Mouse (Mus musculus) intestine, embryonic 16.5 days (tissue): Measurements from ENCODE around the gene Sox12. TPM values are rescaled to one million over a fixed set of nuclear protein-coding genes. Genes with fewer than 3 reads are reported as not detected.

ENCODE experiments used
- ATAC-seq: fragments of 200-750 bp; cut with Nextera tagmentation; 2 replicates; pipeline ENCODE4 v1.8.0; 2017; ENCODE audit warnings: moderate TSS enrichment, moderate library complexity
- H3K27ac ChIP-seq: fragments of 300-500 bp; sonication (generic); 2 replicates; pipeline ENCODE4 v1.5.1; 2014; ENCODE audit warnings: mild to moderate bottlenecking, low read length
- H3K27me3 ChIP-seq: fragments of 300-500 bp; sonication (generic); replicated peaks from 2 replicates; pipeline ENCODE4 v1.6.1; 2014; ENCODE audit warnings: low read length, control low read depth, mixed read lengths; ENCODE audit not compliant: control insufficient read depth, insufficient read depth
- H3K36me3 ChIP-seq: fragments of 300-500 bp; sonication (generic); 2 replicates; pipeline ENCODE4 v1.6.1; 2014; ENCODE audit warnings: low read length, control low read depth; ENCODE audit not compliant: control insufficient read depth, insufficient read depth
- H3K4me1 ChIP-seq: fragments of 300-500 bp; sonication (generic); 2 replicates; pipeline ENCODE4 v1.6.1; 2014; ENCODE audit warnings: low read length, control low read depth, mixed read lengths; ENCODE audit not compliant: control insufficient read depth, insufficient read depth
- H3K4me2 ChIP-seq: fragments of 300-500 bp; sonication (generic); 2 replicates; pipeline ENCODE4 v1.6.1; 2014; ENCODE audit warnings: low read depth, low read length, control low read depth
- H3K4me3 ChIP-seq: fragments of 300-500 bp; sonication (generic); 2 replicates; pipeline ENCODE4 v1.5.1; 2014; ENCODE audit warnings: mild to moderate bottlenecking, low read length
- H3K9ac ChIP-seq: fragments of 300-500 bp; sonication (generic); 2 replicates; pipeline ENCODE4 v1.6.1; 2014; ENCODE audit warnings: low read depth, low read length
- H3K9me3 ChIP-seq: fragments of 300-500 bp; sonication (generic); 2 replicates; pipeline ENCODE4 v1.6.1; 2016; ENCODE audit warnings: low read length, control low read depth; ENCODE audit not compliant: control insufficient read depth
- WGBS: fragments of 180-500 bp; shearing (Covaris S2); extraction: QIAGEN DNeasy Blood & Tissue Kit; methylation state at CpG from one replicate; pipeline ENCODE4 v1.1.7; 2014; 5-methylcytosine and 5-hydroxymethylcytosine counted together
- polyA plus RNA-seq: library from polyadenylated mRNA; unstranded; fragments of >200 nt; fragmentation: Nextera tagmentation; extraction: Ambion mirVana; gene quantifications from 2 replicates; pipeline ENCODE4 v1.2.1, GENCODE M21; 2015

Sox12 gene
- polyA plus RNA-seq, 1 experiment from 2014 or later: 3.5 TPM

DNA sequence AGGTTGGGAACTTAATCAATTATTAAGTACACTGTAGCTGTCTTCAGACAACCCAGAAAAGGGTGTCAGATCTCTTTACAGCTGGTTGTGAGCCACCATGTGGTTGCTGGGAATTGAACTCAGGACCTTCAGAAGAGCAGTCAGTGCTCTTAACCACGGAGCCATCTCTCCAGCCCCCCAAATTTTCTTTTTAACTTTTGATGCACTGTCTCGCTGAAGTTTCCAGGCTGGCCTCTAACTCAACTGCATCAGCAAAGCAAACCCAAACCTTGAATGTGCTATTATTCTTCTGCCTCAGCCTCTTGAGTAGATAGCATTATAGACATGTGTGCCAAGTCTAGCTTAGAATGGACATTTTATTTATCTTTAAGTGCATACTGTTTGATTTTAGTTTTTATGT, 50.1 kb downstream of the Sox12 start:
- H3K4me1 ChIP-seq: peaks cover 4% of the 10 kb centered on the region; the same call in 1 of the 2 replicates
- no peak overlapping the region for H3K27ac ChIP-seq
- H3K36me3 ChIP-seq: no peaks in the 10 kb centered on the region
- H3K9ac ChIP-seq: no peak overlapping the region
- H3K4me3 ChIP-seq: no peak overlapping the region
- 81% methylated on average over 2 of the region's 2 CpGs for whole genome bisulfite sequencing
- no peak for ATAC-seq
- peaks cover 3% of the 10 kb centered on the region; the same call in 1 of the 2 replicates for H3K27me3 ChIP-seq
- H3K4me2 ChIP-seq: no peak overlapping the region
- no peaks in the 10 kb centered on the region for H3K9me3 ChIP-seq

DNA sequence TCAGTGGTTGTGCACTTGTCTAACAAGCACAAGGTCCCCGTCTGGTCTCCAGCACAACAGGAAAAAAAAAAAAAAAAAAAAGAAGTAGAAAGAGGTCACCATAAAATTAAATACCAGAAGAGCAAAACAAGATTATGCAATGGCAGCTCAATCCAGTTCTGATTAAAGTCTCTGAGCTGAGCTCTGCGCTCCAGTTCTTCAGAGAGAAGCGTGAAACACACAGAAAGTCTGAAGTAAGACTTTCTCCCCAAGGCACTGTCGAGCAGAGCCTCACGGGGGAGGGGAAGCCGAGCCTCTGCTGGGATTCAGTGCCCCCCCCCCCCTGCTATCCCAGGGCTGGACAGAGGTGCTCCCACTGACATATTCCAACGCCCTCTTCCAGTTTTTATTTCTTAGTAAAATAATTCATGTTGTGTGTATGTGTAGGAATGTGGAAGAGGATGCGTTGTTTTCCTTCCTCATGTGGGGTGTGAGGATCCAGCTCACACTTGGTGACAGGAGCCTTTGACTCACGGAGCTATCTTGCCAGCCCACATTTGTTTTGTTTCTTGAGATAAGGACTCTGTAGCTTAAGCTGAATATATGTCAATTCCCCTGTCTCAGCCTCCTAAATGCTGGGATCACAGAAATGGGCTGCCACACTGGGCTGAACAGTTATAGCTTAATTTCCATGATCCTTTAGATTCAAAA, 50.9 kb downstream of the Sox12 start:
- peaks cover 4% of the 10 kb centered on the region; the same call in 1 of the 2 replicates for H3K4me1 ChIP-seq
- no peaks in the 10 kb centered on the region for H3K36me3 ChIP-seq
- no peaks in the 10 kb centered on the region for H3K9me3 ChIP-seq
- no peak overlapping the region for H3K9ac ChIP-seq
- H3K4me2 ChIP-seq: no peak overlapping the region
- WGBS: 49% methylated on average over 9 of the region's 9 CpGs
- no peak for ATAC-seq
- no peak overlapping the region for H3K4me3 ChIP-seq
- H3K27ac ChIP-seq: no peak overlapping the region
- peaks cover 5% of the 10 kb centered on the region; the same call in 1 of the 2 replicates for H3K27me3 ChIP-seq

DNA sequence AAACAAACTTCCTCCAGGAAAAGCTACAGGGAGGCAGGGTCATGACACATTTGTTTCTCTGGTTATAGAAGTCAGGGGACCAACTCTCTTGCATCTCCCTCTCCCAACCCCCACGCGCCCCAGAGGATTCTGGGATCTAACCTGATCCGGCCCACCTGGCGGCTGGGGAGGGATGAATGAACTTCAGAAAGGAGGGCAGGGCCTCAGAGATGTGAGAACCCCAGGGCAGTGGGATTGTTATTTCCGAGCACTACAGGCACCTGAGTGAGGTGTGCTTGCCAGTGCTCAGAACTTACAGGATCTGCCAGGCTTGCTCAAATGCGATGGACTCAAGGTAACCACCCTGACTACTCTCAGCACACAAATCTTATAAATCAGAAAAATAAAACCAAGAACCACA, 52.5 kb downstream of the Sox12 start:
- H3K4me1 ChIP-seq: peaks cover 4% of the 10 kb centered on the region; the same call in 1 of the 2 replicates
- WGBS: 78% methylated on average over 6 of the region's 6 CpGs
- H3K4me3 ChIP-seq: no peak overlapping the region
- no peaks in the 10 kb centered on the region for H3K9me3 ChIP-seq
- no peak for ATAC-seq
- peaks cover 5% of the 10 kb centered on the region; the same call in 1 of the 2 replicates for H3K27me3 ChIP-seq
- no peak overlapping the region for H3K9ac ChIP-seq
- no peaks in the 10 kb centered on the region for H3K36me3 ChIP-seq
- no peak overlapping the region for H3K4me2 ChIP-seq
- H3K27ac ChIP-seq: no peak overlapping the region

DNA sequence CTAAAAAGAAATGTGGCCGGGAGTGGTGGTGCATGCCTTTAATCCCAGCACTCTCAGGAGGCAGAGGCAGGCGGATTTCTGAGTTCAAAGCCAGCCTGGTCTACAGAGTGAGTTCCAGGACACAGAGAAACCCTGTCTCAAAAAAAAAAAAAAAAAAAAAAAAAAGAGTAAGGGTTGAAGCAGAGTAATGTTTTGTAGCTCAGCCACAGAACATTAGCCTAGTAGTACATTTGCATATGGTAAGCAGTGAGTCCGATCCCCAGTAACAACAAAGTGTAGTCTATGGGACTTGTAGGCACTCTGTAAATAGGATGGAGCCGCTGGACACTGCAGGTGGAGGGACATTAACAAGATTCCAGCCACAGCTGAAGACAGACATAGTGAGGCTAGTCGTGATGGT, 53.0 kb downstream of the Sox12 start:
- H3K4me3 ChIP-seq: no peak overlapping the region
- H3K4me2 ChIP-seq: no peak overlapping the region
- H3K27ac ChIP-seq: no peak overlapping the region
- no peak for ATAC-seq
- peaks cover 5% of the 10 kb centered on the region; the same call in 1 of the 2 replicates for H3K27me3 ChIP-seq
- peaks cover 4% of the 10 kb centered on the region; the same call in 1 of the 2 replicates for H3K4me1 ChIP-seq
- H3K9ac ChIP-seq: no peak overlapping the region
- no peaks in the 10 kb centered on the region for H3K9me3 ChIP-seq
- H3K36me3 ChIP-seq: no peaks in the 10 kb centered on the region
- 69% methylated on average over 5 of the region's 5 CpGs for WGBS

DNA sequence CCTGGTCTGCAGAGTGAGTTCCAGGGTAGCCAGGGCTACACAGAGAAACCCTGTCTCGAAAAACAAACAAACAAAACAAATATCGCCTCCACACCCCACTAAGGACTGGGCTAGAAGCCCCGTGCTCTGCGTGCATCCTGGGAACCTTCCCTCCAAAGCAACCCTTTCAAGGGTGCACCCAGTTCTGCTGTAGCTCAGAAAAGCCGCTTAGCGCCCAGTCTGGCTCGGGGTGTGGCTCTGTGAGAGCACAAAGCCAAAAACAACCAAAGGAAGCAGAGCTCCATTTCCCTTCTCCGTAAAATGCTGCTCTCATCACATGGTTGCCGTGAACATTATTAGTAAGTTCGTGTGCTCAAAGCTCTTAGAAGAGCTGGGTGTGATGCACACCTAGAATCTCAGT, 53.5 kb downstream of the Sox12 start:
- ATAC-seq: peak; percentile 24
- Histone ChIP-seq H3K27ac (no peak overlapping the region), H3K36me3 (no peaks in the 10 kb centered on the region), H3K4me1 (peaks cover 4% of the 10 kb centered on the region; the same call in 1 of the 2 replicates), H3K9ac (peak overlapping the region; percentile 69; the same call in 1 of the 2 replicates), H3K9me3 (no peaks in the 10 kb centered on the region), H3K4me3 (peak overlapping the region; percentile 56), H3K27me3 (peaks cover 5% of the 10 kb centered on the region; the same call in 1 of the 2 replicates), H3K4me2 (peak overlapping the region; percentile 91)
- WGBS: 11% methylated on average over 10 of the region's 10 CpGs

Other genes starting within 250 kb of the Sox12 start
- 72.6 and 81.1 TPM in 2 replicates for gene Csnk2a1, start 171.2 kb downstream of the Sox12 start, polyA plus RNA-seq
- gene Tbc1d20, start 104.2 kb downstream of the Sox12 start, polyA plus RNA-seq: 35.8 and 37.7 TPM in 2 replicates
- 82.5 and 83.2 TPM in 2 replicates for gene Rbck1, start 65.4 kb downstream of the Sox12 start, polyA plus RNA-seq
- 4.4 and 7.1 TPM in 2 replicates for gene Trib3, start 54.0 kb downstream of the Sox12 start, polyA plus RNA-seq
- 2.5 and 2.7 TPM in 2 replicates for gene Nrsn2, start 21.4 kb downstream of the Sox12 start, polyA plus RNA-seq
- 20.7 and 21.2 TPM in 2 replicates for gene Zcchc3, start 17.0 kb upstream of the Sox12 start, polyA plus RNA-seq
- 0.54 and 0.79 TPM in 2 replicates for gene 6820408C15Rik, start 17.5 kb upstream of the Sox12 start, polyA plus RNA-seq
- not detected in 2 replicates for gene Defb23, start 66.6 kb upstream of the Sox12 start, polyA plus RNA-seq
- gene Defb20, start 79.0 kb upstream of the Sox12 start, polyA plus RNA-seq: not detected in 2 replicates
- gene Defb22, start 92.1 kb upstream of the Sox12 start, polyA plus RNA-seq: not detected in 2 replicates
- not detected in 2 replicates for gene Defb26, start 113.6 kb upstream of the Sox12 start, polyA plus RNA-seq
- gene Defb28, start 120.2 kb upstream of the Sox12 start, polyA plus RNA-seq: not detected in 2 replicates
- gene Defb29, start 142.0 kb upstream of the Sox12 start, polyA plus RNA-seq: not detected in 2 replicates
- gene Gm17416, start 171.3 kb upstream of the Sox12 start, polyA plus RNA-seq: not detected in 2 replicates
- gene Defb21, start 174.7 kb upstream of the Sox12 start, polyA plus RNA-seq: not detected in 2 replicates
- gene Defb19, start 182.2 kb upstream of the Sox12 start, polyA plus RNA-seq: not detected in 2 replicates
- gene Defb45, start 201.3 kb upstream of the Sox12 start, polyA plus RNA-seq: not detected in 2 replicates
- not detected in 2 replicates for gene Defb36, start 206.3 kb upstream of the Sox12 start, polyA plus RNA-seq
- gene Defb25, start 225.0 kb upstream of the Sox12 start, polyA plus RNA-seq: 0.61 and 1.5 TPM in 2 replicates
- 9.4 and 10.2 TPM in 2 replicates for gene Rem1, start 228.9 kb upstream of the Sox12 start, polyA plus RNA-seq